Mouse (Mus musculus) c-Kit-positive CD71-positive TER-119-negative erythroid progenitor cells, embryonic 14.5 days (primary cell): ENCODE data around the gene Ice2.

Experiments used
- DNase-seq: peaks from one replicate; pipeline ENCODE4 v3.0.0-alpha.2; 2013; ENCODE audit warnings: low read depth

Gene Ice2

GRCm38 (mm10) chr9:69397760-69398452, at the start of gene Ice2:
TSS of gene Ice2 (plus strand) at chr9:69397906.
- DNase-seq = peak; percentile 66

DNA sequence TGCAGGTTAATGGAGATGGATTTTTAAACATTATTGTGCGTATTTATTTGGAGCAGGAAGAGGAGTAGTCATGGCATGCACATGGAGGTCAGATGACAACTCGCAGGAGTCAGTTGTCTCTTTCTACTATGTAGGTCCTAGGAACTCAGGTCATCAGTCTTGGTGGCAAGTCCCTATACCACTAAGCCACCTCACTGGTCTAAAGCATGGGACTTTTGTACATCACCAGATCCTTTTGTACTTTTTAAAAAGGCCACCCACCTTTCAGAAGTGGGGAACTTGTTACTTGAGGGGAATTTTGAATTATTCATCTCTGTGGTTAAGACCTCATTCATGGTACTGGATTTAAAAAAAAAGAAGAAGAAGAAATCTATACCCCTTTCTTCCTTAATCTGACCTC, 48.2 kb upstream of the Ice2 start:
- no peak for DNase-seq

DNA sequence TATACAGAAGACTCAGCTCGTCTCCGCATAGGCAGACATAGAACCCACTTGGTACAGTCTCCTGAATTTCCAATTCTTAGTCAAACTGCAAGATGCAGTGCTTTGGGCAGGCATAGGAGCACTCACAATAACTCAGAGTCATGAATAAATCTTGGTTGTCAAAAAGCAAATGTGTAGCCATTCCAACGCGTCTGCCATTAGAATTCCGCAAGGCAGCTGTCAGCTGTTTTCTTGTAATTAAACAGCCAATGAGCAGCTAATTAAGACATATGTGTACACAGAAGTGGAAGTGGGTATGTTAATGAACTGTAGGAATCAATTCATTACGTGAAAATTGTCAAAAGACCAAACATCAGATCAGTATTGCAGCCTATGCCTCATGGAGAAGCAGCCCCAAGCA, 43.5 kb upstream of the Ice2 start:
- no peak for DNase-seq

DNA sequence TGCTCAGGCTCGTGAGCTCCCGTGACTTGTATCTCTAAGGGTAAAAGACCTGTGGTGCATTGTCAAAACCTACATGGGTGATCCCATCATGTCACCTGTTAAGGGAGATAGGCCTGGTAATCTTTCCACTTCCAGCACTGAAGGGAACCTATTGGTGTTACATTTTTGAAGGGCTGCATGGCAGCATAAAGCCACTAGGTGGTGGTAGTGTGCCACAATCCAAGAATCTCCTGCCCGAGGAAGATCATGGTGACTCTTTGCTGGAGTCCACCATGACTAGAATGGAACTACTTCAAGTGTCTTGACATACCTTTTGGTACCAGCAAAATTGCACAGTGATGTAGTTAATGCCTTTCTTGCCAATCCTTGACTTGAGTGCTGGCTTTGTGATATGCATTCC, 39.9 kb upstream of the Ice2 start:
- DNase-seq = peak; percentile 27

DNA sequence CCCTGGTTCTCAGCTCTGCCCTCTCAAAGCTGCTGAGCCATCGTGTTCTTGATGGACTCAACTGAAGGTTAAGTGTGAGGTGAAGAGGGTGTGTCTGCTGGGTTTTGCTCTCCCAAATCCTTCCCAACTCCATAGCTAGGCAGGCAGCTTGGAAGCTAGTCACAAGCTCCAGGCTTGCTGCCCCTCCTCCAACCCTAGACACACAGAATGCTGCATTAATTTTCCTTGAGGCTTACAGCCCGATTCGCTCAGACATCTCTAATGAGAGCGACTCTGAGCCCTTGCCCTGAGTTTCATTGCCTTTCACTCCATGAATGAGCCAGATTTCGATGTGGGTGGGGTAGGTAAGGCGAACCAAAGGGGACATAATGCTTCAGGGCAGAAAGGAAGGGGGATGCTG, 38.9 kb upstream of the Ice2 start:
- no peak for DNase-seq

DNA sequence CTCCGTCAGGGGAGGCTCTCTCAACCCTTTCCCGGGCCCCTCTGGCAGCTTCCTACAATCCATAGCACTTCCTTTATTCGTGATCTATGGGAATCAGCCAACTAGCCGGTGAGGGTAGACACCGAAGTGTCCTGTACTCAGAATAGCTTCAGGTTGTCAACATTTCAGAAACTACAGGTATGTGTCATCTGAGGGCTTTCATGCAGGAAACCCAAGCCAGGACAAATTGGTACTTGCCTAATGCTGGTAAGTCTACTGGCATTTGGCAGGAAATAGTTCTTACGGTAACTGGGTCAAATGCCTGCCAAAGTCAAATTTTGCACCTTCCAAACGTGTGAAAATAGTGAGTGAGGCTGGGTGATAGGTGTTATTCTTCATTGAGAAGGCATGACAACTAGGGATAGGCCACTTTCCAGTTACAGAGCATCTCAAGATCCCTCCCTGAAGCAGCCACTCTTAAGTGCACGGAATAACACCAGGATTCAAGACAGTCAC, 35.7 kb upstream of the Ice2 start:
- DNase-seq = no peak

GRCm38 (mm10) chr9:69362766-69363165, 34.9 kb upstream of the Ice2 start:
- no peak for DNase-seq

DNA sequence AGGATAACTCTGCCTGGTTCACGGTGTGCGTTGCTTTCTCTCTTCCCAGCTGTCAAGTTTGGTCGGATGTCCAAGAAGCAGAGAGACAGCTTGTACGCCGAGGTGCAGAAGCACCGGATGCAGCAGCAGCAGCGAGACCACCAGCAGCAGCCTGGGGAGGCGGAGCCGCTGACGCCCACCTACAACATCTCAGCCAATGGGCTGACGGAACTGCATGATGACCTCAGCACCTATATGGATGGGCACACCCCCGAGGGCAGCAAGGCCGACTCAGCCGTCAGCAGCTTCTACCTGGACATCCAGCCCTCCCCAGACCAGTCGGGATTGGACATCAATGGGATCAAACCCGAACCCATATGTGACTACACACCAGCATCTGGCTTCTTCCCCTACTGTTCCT, 33.6 kb upstream of the Ice2 start:
- DNase-seq = no peak

- DNase-seq = no peak
Observed at GRCm38 (mm10) chr9:69367055-69367454, 30.7 kb upstream of the Ice2 start.

DNA sequence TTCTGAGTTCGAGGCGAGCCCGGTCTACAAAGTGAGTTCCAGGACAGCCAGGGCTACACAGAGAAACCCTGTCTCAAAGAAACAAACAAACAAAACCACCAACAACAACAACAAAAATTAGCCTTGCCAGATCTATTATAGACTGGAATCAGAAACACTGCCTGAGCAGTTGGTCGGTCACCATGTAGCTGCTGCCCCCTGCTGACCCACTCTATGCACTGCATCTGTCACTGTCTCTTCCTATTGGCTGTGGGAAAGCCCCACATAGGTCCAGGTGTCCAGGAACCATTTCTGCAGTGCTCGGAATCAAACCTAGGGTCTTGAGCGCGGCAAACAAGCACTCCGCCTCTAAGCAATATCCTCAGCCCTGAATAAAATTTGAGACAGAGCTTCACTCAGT, 29.6 kb upstream of the Ice2 start:
- peak; percentile 15 for DNase-seq

DNA sequence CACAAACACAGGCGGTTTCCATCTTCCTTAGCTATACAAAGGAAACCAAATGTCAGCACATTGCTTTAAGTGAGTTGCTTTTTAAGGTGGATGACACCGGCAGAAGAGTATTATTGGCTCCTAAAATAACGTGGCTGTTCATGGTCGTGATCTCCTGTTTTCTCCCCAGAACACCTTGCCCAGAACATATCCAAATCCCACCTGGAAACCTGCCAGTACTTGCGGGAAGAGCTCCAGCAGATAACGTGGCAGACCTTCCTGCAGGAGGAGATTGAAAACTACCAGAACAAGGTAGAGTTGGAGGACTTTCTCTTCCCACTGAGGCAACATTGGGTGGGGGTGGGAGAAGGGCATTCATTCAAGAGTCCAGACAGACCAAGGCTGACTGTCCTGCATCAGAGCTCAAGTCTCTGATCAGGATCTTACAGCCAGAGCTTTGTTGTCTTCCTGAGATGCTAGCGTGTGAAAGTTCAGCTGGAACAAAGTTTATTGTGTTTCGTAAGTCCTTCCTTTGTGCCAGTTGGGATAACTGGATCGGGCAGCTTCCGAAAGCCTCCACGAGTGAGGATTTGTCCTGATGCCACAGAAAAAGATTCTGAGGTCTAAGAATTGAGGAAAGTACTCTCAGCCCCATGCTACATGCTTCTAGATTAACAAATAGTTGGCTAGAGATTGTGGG, 26.5 kb upstream of the Ice2 start:
- no peak for DNase-seq

DNA sequence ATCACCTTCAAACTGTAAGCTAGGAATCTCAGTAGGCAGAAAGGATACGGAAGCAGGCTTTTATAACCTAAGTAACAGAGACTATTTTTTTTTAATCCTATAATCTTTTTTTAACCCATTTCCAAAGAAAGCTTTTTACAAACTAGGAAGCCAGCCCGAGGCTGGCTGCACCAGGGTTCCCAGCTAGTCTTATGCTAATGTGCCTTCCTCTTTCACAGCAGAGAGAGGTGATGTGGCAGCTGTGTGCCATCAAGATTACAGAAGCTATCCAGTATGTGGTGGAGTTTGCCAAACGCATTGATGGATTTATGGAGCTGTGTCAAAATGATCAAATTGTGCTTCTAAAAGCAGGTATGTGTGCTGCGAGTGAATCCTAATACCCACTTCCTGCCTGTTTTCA, 24.8 kb upstream of the Ice2 start:
- DNase-seq = no peak

GRCm38 (mm10) chr9:69376982-69377653, 20.6 kb upstream of the Ice2 start:
- DNase-seq = no peak

DNA sequence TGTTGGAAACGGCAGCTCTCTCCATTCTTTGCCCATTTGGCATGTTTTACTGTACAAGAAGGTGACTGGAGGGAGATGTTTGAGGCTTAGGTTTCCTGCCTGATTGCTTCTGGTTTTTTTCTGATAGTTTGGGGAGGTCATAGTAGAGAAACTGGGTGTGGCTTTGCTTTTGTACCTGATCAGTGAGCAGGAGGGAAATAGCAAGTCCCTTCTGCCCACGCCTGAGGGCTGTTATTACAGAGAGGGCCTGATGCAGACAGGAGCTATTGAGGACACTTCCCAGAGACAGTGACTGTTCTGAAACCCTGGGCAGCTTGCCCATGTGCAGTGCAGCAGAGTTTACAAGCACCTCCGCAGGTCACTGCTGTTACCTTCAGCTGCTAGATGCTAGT, 20.1 kb upstream of the Ice2 start:
- no peak for DNase-seq

- DNase-seq = no peak
Observed at GRCm38 (mm10) chr9:69380546-69380945, 17.2 kb upstream of the Ice2 start.

- DNase-seq = no peak
Observed at GRCm38 (mm10) chr9:69381741-69382140, 16.0 kb upstream of the Ice2 start.

GRCm38 (mm10) chr9:69384475-69384874, 13.2 kb upstream of the Ice2 start:
- no peak for DNase-seq

DNA sequence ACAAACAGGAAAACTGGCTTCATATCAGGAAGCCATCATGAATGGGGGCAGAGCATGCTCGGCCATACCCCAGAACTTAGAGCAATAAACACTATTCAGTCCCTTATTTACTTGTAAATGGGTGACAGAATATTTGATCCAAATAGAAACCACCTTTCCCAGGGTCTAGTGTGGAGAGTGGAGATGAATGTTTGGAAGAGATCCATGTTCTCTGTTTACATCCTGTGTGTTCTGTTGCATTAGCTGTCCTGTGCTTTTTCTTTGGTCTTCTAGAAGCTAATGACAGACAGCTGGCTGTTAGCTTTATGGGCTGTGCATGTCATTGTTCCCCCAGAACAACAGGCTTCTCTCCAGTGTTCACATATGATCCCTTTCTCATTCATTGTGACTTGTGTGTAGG, 12.8 kb upstream of the Ice2 start:
- DNase-seq = no peak

GRCm38 (mm10) chr9:69387296-69387695, 10.4 kb upstream of the Ice2 start:
- no peak for DNase-seq

DNA sequence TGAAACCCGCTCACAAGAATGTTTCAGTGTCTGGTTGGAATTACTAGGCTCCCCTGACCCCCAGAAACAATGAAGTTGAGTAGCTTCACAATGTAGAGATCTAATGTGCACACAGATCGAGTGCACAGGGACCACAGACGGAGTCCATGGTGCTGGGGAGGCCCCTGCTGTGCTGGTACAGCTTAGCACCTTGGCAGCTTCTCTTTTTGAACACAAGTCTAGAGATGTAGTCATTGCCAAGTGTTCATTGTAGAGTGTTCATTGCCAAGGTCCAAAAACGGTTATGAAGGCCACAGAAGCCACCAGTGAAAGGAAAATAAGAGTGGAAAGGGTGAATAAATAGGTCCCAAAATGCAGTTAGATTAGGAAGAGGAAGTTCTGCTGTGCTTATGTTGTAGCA, 7.1 kb upstream of the Ice2 start:
- DNase-seq = no peak

GRCm38 (mm10) chr9:69394234-69394633, 3.5 kb upstream of the Ice2 start:
- no peak for DNase-seq

DNA sequence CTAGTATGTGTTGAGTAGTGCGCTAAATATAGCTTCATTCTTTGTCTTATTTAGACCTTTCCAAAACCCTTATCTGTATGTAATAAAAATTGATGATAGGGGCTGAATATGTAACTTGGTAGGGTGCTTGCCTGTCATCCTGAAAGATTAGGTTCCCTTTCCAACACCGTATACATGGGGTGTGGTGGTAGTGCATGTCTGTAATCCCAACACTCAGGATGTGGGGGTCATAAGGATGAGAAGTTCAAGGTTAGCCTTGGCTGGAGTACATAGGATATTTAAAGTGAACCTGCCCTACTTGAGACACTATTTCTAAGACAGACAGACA, 310 bp upstream of the Ice2 start:
- no peak for DNase-seq

GRCm38 (mm10) chr9:69398453-69398850, 746 bp downstream of the Ice2 start:
- DNase-seq = no peak
